Mouse (Mus musculus) cerebellum, adult 8-10 months (tissue): Measurements from ENCODE around the gene Ube2o.

Experiments
- DNase-seq: peaks from one replicate; pipeline ENCODE4 v3.0.0; 2022

Ube2o gene

GRCm38 (mm10) chr11:116579280-116579679, 2.0 kb downstream of the Ube2o start:
- DNase-seq, result no peak

GRCm38 (mm10) chr11:116575396-116575795, 5.9 kb downstream of the Ube2o start:
- DNase-seq, result no peak

GRCm38 (mm10) chr11:116574982-116575381, 6.3 kb downstream of the Ube2o start:
- no peak for DNase-seq

GRCm38 (mm10) chr11:116574486-116574885, 6.8 kb downstream of the Ube2o start:
- DNase-seq, result no peak

GRCm38 (mm10) chr11:116572756-116573543, 8.3 kb downstream of the Ube2o start:
- DNase-seq, result no peak

- no peak for DNase-seq
Measured at GRCm38 (mm10) chr11:116571767-116572679, 9.2 kb downstream of the Ube2o start.

GRCm38 (mm10) chr11:116570821-116571220, 10.4 kb downstream of the Ube2o start:
- DNase-seq, result no peak

- no peak for DNase-seq
Measured at GRCm38 (mm10) chr11:116567531-116567930, 13.7 kb downstream of the Ube2o start.

GRCm38 (mm10) chr11:116565283-116566041, 15.8 kb downstream of the Ube2o start:
- no peak for DNase-seq

- DNase-seq, result no peak
Measured at GRCm38 (mm10) chr11:116556308-116556707, 24.9 kb downstream of the Ube2o start.

GRCm38 (mm10) chr11:116555572-116555971, 25.7 kb downstream of the Ube2o start:
- DNase-seq, result no peak

GRCm38 (mm10) chr11:116554171-116554878, 26.9 kb downstream of the Ube2o start:
- peak; percentile 58 for DNase-seq

- DNase-seq, result no peak
Measured at GRCm38 (mm10) chr11:116552194-116552593, 29.1 kb downstream of the Ube2o start.

GRCm38 (mm10) chr11:116550748-116551147, 30.5 kb downstream of the Ube2o start:
- DNase-seq, result no peak

GRCm38 (mm10) chr11:116549273-116550038, 31.8 kb downstream of the Ube2o start:
- no peak for DNase-seq

GRCm38 (mm10) chr11:116548780-116549179, 32.5 kb downstream of the Ube2o start:
- no peak for DNase-seq

- no peak for DNase-seq
Measured at GRCm38 (mm10) chr11:116547296-116548060, 33.8 kb downstream of the Ube2o start.

- DNase-seq, result no peak
Measured at GRCm38 (mm10) chr11:116543110-116543509, 38.1 kb downstream of the Ube2o start.

GRCm38 (mm10) chr11:116541183-116541582, 40.1 kb downstream of the Ube2o start:
- no peak for DNase-seq

- DNase-seq, result no peak
Measured at GRCm38 (mm10) chr11:116538142-116538735, 43.0 kb downstream of the Ube2o start.
